7 mouse cellular contexts compared by ENCODE assay signal in genomic region chr2:150908881-150909280, GRCm38 (mm10). TPM values are rescaled to one million over a fixed set of nuclear protein-coding genes. Genes with fewer than 3 reads are reported as not detected.
DNase-seq lines count a peak whose midpoint lies in the region; ATAC-seq and TF ChIP-seq lines count a peak whose summit lies in the region.
"Not testable (repeated sequence)": the region's sequence is repeated elsewhere in the genome, so short reads cannot be mapped to it uniquely, and the experiment has no call there.

No protein-coding gene starts in this region.

- not testable (repeated sequence) for H3K36me3 ChIP-seq in forebrain, embryonic 13.5 days (ENCODE audit: poor library complexity, severe bottlenecking); heart, embryonic 14.5 days (ENCODE audit: control insufficient read depth, insufficient read depth, low read length); intestine, embryonic 14.5 days (ENCODE audit: control insufficient read depth, insufficient read depth, low read length); limb, embryonic 12.5 days; lung, embryonic 15.5 days; midbrain, postnatal 0 days (ENCODE audit: insufficient read depth, low read length)

- not testable (repeated sequence) for TF ChIP-seq CTCF in bone marrow macrophage, adult 2 months (IDR thresholded peaks at IDR 0.05; ENCODE audit: low read depth, low read length)
- TF ChIP-seq CTCF in midbrain, postnatal 0 days (IDR thresholded peaks at IDR 0.05) = peak; percentile 11; the same call in 1 of the 2 replicates

- not testable (repeated sequence) for DNase-seq in intestine, embryonic 14.5 days (ENCODE audit: low spot score); midbrain, postnatal 0 days (ENCODE audit: low spot score)

- ATAC-seq in forebrain, embryonic 13.5 days; heart, embryonic 14.5 days (ENCODE audit: insufficient number of reproducible peaks, insufficient read depth, low FRiP score, low read depth); intestine, embryonic 14.5 days (replicated peaks; ENCODE audit: low FRiP score, low TSS enrichment, low read depth); limb, embryonic 12.5 days (ENCODE audit: insufficient number of reproducible peaks, insufficient read depth, low FRiP score, low TSS enrichment, low read depth); lung, embryonic 15.5 days (ENCODE audit: borderline replicate concordance, extremely low read depth, low FRiP score, low TSS enrichment); midbrain, postnatal 0 days (ENCODE audit: low FRiP score): not testable (repeated sequence)

- peak overlapping the region; percentile 94 for H3K4me3 ChIP-seq in bone marrow macrophage, adult 2 months (ENCODE audit: insufficient read depth, low read length)
- H3K4me3 ChIP-seq in forebrain, embryonic 13.5 days = peak overlapping the region; percentile 64
- peak overlapping the region in 1 of 2 experiments; percentile 72; a peak in 2 of 4 replicates for H3K4me3 ChIP-seq in heart, embryonic 14.5 days (ENCODE audit: control insufficient read depth in 1 of 2, insufficient read depth in 1 of 2, low read depth in 1 of 2, low read length in 2 of 2)
- peak overlapping the region; percentile 65 for H3K4me3 ChIP-seq in intestine, embryonic 14.5 days (ENCODE audit: low read depth, low read length)
- H3K4me3 ChIP-seq in limb, embryonic 12.5 days (replicated peaks) = peak overlapping the region; percentile 59
- H3K4me3 ChIP-seq in lung, embryonic 15.5 days = peak overlapping the region; percentile 68
- peak overlapping the region; percentile 66; the same call in 1 of the 2 replicates for H3K4me3 ChIP-seq in midbrain, postnatal 0 days (ENCODE audit: low read depth, low read length)

- WGBS in forebrain, embryonic 13.5 days = 52% methylated on average over 6 of the region's 6 CpGs
- WGBS in heart, embryonic 14.5 days = 40% methylated on average over 6 of the region's 6 CpGs
- WGBS in intestine, embryonic 14.5 days = 43% methylated on average over 6 of the region's 6 CpGs
- 51% methylated on average over 6 of the region's 6 CpGs for WGBS in limb, embryonic 12.5 days
- 44% methylated on average over 6 of the region's 6 CpGs for WGBS in lung, embryonic 15.5 days
- WGBS in midbrain, postnatal 0 days = 51% methylated on average over 6 of the region's 6 CpGs

- H3K4me1 ChIP-seq in bone marrow macrophage, adult 2 months (ENCODE audit: control insufficient read depth, insufficient read depth, low read length); forebrain, embryonic 13.5 days; heart, embryonic 14.5 days (ENCODE audit: control insufficient read depth in 2 of 2, insufficient read depth in 2 of 2, low read length in 2 of 2); intestine, embryonic 14.5 days (replicated peaks; ENCODE audit: control insufficient read depth, insufficient read depth, low read length); limb, embryonic 12.5 days (replicated peaks); lung, embryonic 15.5 days; midbrain, postnatal 0 days (ENCODE audit: insufficient read depth, low read length): not testable (repeated sequence)

- not testable (repeated sequence) for H3K27me3 ChIP-seq in forebrain, embryonic 13.5 days; heart, embryonic 14.5 days (ENCODE audit: control insufficient read depth, insufficient read depth, low read length); intestine, embryonic 14.5 days (replicated peaks; ENCODE audit: control insufficient read depth, insufficient read depth, low read length); limb, embryonic 12.5 days; lung, embryonic 15.5 days; midbrain, postnatal 0 days (ENCODE audit: insufficient read depth, low read length)

- 0 out of 2 replicates have a peak overlapping the region, but pooled peaks have one; percentile 69 for H3K9ac ChIP-seq in forebrain, embryonic 13.5 days
- peak overlapping the region; percentile 70; the same call in 1 of the 2 replicates for H3K9ac ChIP-seq in heart, embryonic 14.5 days (ENCODE audit: low read length)
- H3K9ac ChIP-seq in intestine, embryonic 14.5 days (ENCODE audit: low read length) = peak overlapping the region; percentile 66; the same call in 1 of the 2 replicates
- not testable (repeated sequence) for H3K9ac ChIP-seq in limb, embryonic 12.5 days (replicated peaks); lung, embryonic 15.5 days; midbrain, postnatal 0 days (replicated peaks; ENCODE audit: low read length, poor library complexity, severe bottlenecking)

- peak overlapping the region; percentile 68 for H3K4me2 ChIP-seq in forebrain, embryonic 13.5 days
- peak overlapping the region; percentile 74 for H3K4me2 ChIP-seq in heart, embryonic 14.5 days (ENCODE audit: low read length)
- peak overlapping the region; percentile 52 for H3K4me2 ChIP-seq in intestine, embryonic 14.5 days (ENCODE audit: low read length)
- peak overlapping the region; percentile 66 for H3K4me2 ChIP-seq in limb, embryonic 12.5 days
- H3K4me2 ChIP-seq in lung, embryonic 15.5 days = peak overlapping the region; percentile 70
- peak overlapping the region; percentile 47 for H3K4me2 ChIP-seq in midbrain, postnatal 0 days (ENCODE audit: low read depth, low read length, poor library complexity, severe bottlenecking)

- H3K27ac ChIP-seq in bone marrow macrophage, adult 2 months (ENCODE audit: insufficient read depth, low read depth, low read length) = peak overlapping the region; percentile 82; the same call in 1 of the 2 replicates
- not testable (repeated sequence) for H3K27ac ChIP-seq in forebrain, embryonic 13.5 days; heart, embryonic 14.5 days (replicated peaks in 1 of 2; ENCODE audit: control insufficient read depth in 1 of 2, insufficient read depth in 1 of 2, low read depth in 2 of 2, low read length in 2 of 2); intestine, embryonic 14.5 days (ENCODE audit: low read depth); limb, embryonic 12.5 days; lung, embryonic 15.5 days; midbrain, postnatal 0 days (ENCODE audit: low read depth, low read length)

- not testable (repeated sequence) for TF ChIP-seq POLR2A in bone marrow macrophage, adult 2 months (IDR thresholded peaks at IDR 0.05; ENCODE audit: borderline replicate concordance, low read depth, low read length)

- not testable (repeated sequence) for H3K9me3 ChIP-seq in forebrain, embryonic 13.5 days (replicated peaks); heart, embryonic 14.5 days (ENCODE audit: control insufficient read depth, low read length); intestine, embryonic 14.5 days (ENCODE audit: control insufficient read depth, low read length); limb, embryonic 12.5 days; lung, embryonic 15.5 days; midbrain, postnatal 0 days (ENCODE audit: low read length)

RNA-seq across cellular contexts. Expression of gene Gins1, which starts 3.7 kb away (rescaled TPM):
- polyA plus RNA-seq in bone marrow macrophage, adult 2 months (2012; ENCODE audit: insufficient read depth, insufficient read length, missing spikeins) = 13.4 and 16.9 TPM in 2 replicates
- polyA plus RNA-seq in forebrain, embryonic 13.5 days (2015; fragmentation: Nextera tagmentation; extraction: Ambion mirVana) = 56.2 and 62.7 TPM in 2 replicates
- polyA plus RNA-seq in heart, embryonic 14.5 days (2014; fragmentation: Nextera tagmentation; extraction: Ambion mirVana) = 28.2 and 30.9 TPM in 2 replicates
- polyA plus RNA-seq in intestine, embryonic 14.5 days (2014; fragmentation: Nextera tagmentation; extraction: Ambion mirVana) = 42.5 and 45.8 TPM in 2 replicates
- 73.3 and 74.6 TPM in 2 replicates for polyA plus RNA-seq in limb, embryonic 12.5 days (2016; fragmentation: Nextera tagmentation; extraction: Ambion mirVana)
- 41.4 and 45.8 TPM in 2 replicates for polyA plus RNA-seq in lung, embryonic 15.5 days (2015; fragmentation: Nextera tagmentation; extraction: Ambion mirVana)
- 4.2 and 5.7 TPM in 2 replicates for total RNA-seq in midbrain, postnatal 0 days (2014; rRNA removed)
- 7.1 and 7.8 TPM in 2 replicates for polyA plus RNA-seq in midbrain, postnatal 0 days (2015; fragmentation: Nextera tagmentation; extraction: Ambion mirVana)

RNA-seq across cellular contexts. Expression of gene Abhd12, which starts 4.3 kb away (rescaled TPM):
- 405 and 430 TPM in 2 replicates for polyA plus RNA-seq in bone marrow macrophage, adult 2 months (2012; ENCODE audit: insufficient read depth, insufficient read length, missing spikeins)
- 65.8 and 77.6 TPM in 2 replicates for polyA plus RNA-seq in forebrain, embryonic 13.5 days (2015; fragmentation: Nextera tagmentation; extraction: Ambion mirVana)
- 44.1 and 46.4 TPM in 2 replicates for polyA plus RNA-seq in heart, embryonic 14.5 days (2014; fragmentation: Nextera tagmentation; extraction: Ambion mirVana)
- 52.1 and 53.8 TPM in 2 replicates for polyA plus RNA-seq in intestine, embryonic 14.5 days (2014; fragmentation: Nextera tagmentation; extraction: Ambion mirVana)
- polyA plus RNA-seq in limb, embryonic 12.5 days (2016; fragmentation: Nextera tagmentation; extraction: Ambion mirVana) = 61.8 and 62.5 TPM in 2 replicates
- polyA plus RNA-seq in lung, embryonic 15.5 days (2015; fragmentation: Nextera tagmentation; extraction: Ambion mirVana) = 61.0 and 62.8 TPM in 2 replicates
- total RNA-seq in midbrain, postnatal 0 days (2014; rRNA removed) = 156 and 167 TPM in 2 replicates
- 144 and 156 TPM in 2 replicates for polyA plus RNA-seq in midbrain, postnatal 0 days (2015; fragmentation: Nextera tagmentation; extraction: Ambion mirVana)
